Mouse (Mus musculus) lung, embryonic 15.5 days (tissue): ENCODE measurements around the gene Slc47a1. TPM values are rescaled to one million over a fixed set of nuclear protein-coding genes. Genes with fewer than 3 reads are reported as not detected.

Experiments used
- polyA plus RNA-seq: library from polyadenylated mRNA; unstranded; fragments of >200 nt; fragmentation: Nextera tagmentation; extraction: Ambion mirVana; gene quantifications from 2 replicates; pipeline ENCODE4 v1.2.1, GENCODE M21; 2015

Slc47a1 gene
- polyA plus RNA-seq, 1 experiment from 2014 or later, result 4.4 TPM

Other genes with a start within 250 kb of the Slc47a1 start
- gene Usp22, start 203.3 kb downstream of the Slc47a1 start, polyA plus RNA-seq, result 109 and 113 TPM in 2 replicates
- 0.15 and 0.22 TPM in 2 replicates for gene Aldh3a1, start 170.8 kb downstream of the Slc47a1 start, polyA plus RNA-seq
- gene Aldh3a2, start 110.9 kb downstream of the Slc47a1 start, polyA plus RNA-seq, result 37.3 and 41.1 TPM in 2 replicates
- gene Slc47a2, start 35.5 kb downstream of the Slc47a1 start, polyA plus RNA-seq, result 0.22 and 0.26 TPM in 2 replicates
- gene Rnf112, start 75.8 kb upstream of the Slc47a1 start, polyA plus RNA-seq, result 0.81 and 0.96 TPM in 2 replicates
- 1,042 and 1,148 TPM in 2 replicates for gene Mfap4, start 107.1 kb upstream of the Slc47a1 start, polyA plus RNA-seq
- gene Mapk7, start 116.1 kb upstream of the Slc47a1 start, polyA plus RNA-seq, result 61.7 and 66.0 TPM in 2 replicates
- gene B9d1, start 126.8 kb upstream of the Slc47a1 start, polyA plus RNA-seq, result 46.5 and 52.5 TPM in 2 replicates
- 25.2 and 26.1 TPM in 2 replicates for gene Epn2, start 201.3 kb upstream of the Slc47a1 start, polyA plus RNA-seq